Mouse (Mus musculus) testis, postnatal 14 days (tissue): ENCODE results near the gene Arhgef40.

Source experiments
- DNase-seq: peaks from one replicate; pipeline ENCODE4 v3.0.0; 2021; ENCODE audit warnings: low spot score

The Arhgef40 gene

DNA sequence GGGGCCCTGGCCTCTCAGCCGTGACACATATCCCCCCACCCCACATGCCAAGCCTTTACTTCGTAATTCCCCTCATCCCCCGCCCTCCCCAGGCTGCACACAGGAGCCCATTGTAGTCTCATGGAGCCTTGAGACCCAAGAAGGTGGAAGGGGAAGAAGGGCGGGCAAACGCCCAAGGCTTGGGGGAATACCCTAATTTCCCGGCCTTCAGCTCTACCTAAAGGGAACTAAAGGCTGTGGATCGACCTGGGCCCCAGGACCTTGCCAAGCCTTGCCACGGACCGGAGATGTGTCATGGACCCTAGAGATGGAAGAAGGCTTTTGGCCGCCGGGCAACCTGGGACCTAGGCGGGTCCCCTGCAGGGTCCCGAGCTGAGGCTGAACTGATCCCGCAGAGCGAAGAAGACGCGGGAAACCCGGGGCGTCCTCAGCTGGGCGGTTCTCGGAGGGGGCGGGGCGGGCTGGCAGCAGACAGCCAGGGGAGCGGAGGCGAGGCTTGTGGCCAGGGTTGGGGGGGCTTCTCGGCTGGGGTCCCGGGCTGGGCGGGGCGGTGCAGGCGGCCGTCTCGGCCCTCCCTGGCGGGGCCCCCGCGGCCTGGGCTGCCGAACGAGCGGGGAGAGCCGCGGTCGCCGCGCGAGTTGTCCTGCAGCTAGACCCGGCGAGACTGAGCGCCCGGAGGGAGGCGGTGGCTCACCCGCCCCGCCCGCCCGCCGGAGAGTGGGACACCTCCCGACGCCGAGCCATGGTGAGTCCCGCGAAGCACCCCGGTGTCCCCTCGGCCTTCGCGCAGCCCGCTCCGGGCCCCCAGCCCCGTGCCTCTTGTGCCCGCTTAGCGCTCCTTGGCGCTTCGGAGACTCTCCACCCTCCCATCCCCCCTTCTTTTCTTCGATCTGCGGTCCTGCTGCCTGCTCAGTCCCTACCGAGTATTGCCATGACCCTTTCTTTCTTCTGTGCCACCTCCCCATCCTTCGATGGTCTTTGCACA is at the start of gene Arhgef40:
TSS of gene Arhgef40 (plus strand) at position 473 of the 985 bp plus-strand sequence.
- peak; percentile 79 for DNase-seq

DNA sequence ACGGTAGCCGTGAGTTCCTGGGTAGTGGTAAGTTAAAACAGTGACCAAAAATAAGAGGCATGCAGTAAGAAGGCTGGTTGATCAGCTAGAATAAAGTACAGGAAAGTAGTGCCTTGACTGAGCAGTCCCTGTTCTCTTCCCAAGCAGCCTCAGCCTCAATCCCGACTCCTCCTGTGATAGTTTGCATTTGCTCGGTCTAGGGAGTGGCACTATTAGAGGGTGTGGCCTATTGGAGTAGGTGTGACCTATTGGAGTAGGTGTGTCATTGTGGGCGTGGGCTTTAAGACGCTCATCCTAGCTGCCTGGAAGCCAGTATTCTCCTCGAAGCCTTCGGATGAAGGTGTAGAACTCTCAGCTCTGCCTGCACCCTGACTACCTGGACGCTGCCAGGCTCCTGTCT is 45.5 kb upstream of the Arhgef40 start:
- no peak for DNase-seq

DNA sequence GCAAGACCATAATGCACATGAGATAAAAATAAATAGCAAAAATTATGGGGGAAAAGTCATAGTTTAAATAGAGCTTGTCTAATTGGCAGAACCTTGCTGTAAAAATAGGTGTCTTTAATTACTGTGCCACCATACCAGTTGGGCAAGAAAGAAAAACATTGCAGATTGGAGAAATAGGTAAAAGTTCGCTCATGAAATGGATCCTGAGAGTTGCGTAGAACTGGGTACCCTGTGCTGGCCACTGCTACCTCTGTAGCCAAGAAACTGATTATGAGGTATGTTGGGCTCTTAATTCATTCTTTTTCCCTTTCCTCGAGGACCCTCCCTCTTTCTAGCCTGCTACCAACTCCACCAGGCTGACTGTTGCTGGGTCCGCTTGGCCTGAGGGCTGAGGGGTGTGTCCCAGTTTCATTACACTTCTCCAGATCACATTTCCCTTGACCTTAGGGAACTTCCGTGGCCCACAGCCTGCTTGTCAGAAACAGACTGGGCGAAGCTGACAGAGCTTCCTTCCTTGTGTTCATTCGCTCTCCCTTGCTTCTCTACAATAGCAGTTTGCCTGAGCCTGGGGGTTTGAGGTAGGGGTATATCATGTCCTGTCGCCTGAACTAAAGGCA is 43.5 kb upstream of the Arhgef40 start:
- DNase-seq: no peak

DNA sequence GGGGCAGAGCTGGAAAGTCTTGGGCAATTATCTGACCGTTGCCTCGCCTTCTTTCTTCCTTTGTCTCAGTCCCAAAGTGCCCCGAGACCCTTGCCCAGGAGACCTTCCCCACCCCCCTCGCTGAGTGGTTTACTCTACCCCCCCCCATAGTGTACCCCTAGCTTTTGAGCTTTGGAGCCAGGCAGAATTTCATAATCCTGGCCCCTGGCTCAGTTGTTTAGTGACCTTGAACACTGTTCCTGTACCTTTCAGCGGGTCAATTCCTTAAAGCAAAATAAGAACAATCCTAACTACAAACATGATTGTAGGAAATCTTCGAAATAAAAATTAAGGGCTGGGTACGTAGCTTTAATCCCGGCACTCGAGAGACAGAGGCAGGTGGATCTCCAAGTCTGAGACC is 42.9 kb upstream of the Arhgef40 start:
- DNase-seq: no peak

DNA sequence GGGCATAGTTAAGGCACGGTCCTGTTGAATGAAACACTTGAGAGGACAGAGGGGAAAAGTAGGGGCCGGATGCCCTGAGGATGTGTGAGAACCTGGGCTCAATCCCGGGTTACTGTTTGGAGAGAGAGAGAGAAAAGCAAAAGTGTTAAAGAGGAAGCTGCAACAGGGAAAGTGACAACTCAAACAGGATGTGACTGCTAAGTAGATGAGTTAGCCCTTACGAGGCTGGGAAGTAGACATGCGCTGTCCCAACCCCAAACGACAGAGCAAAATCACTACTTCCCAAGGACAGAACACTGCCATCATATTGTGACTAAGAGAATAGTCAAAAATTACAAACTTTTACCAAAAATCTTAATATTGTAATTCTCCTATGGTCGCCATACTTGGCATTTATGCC is 42.3 kb upstream of the Arhgef40 start:
- no peak for DNase-seq

DNA sequence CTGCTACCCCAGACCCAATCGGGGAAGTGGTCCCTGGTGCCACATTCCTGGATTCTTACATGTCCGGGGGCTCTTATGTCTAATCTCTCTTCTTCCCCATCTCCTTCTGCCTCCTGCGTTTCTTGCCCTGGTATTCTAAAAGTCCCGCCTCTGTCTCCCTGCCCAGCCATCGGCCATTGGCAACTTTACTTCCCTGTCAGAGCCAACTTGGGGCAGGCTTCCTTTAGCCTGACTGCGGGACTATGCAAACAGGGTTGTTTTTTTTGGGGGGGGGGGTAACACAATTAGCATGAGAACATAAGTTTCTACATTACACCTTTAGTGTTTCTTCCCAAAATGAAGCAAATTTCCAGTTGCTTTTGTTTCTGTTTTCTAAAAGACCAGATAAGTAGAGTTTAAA is 41.2 kb upstream of the Arhgef40 start:
- DNase-seq: no peak

DNA sequence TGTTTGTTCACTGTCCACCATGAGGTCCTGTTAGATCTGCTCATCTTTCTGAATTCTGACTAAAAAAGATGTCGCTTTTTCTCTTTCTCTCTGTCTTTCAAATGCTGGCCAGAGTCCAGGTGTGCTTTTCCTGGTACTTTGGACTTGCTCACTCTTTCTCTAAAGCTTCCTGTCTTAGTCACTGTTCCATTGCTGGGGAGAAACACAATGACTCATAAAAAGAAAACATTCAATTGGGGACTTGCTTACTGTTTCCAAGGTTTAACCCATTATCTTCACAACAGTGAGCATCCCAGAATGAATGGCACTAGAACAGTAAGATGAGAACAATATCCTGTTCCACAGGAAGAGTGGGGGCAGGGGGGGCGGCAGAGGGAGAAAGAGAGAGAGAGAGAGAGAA is 24.2 kb upstream of the Arhgef40 start:
- DNase-seq: no peak

DNA sequence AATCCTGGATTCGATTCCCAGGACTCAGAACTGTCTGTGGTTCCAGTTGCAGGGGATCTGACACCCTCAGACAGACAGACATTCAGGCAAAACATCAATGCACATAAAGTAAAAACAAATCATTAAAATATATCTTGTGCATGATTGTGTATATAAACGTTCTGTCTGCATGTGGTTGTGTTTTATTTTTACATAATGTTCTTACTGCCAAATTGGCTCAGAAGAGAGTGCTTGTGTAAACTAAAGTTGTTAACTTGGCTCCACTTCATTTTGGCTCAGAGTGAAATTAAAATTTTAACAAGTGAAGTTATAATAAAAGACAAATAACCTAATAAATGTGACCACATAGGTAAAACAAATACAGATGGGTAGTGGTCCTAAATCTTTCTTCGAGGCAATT is 17.1 kb upstream of the Arhgef40 start:
- DNase-seq: no peak

DNA sequence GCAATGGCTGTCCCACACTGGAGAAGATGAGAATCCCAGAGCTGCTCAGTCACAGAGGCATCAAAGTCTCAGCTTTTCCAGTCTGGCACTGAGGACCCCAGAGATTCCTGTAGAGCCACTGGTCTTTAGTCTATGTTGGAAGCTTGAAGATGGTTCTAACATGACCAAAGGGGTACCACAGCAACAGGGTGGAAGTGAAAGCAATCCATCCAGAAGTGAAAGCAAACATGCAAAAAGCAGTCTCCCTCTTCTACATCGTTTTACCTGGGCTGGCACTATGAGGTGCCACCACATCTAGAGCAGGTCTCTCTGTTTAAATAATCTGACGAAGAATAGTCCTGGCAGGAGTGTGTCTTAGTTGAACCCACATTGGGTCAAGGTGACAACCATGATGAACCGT is 5.3 kb upstream of the Arhgef40 start:
- DNase-seq: no peak

DNA sequence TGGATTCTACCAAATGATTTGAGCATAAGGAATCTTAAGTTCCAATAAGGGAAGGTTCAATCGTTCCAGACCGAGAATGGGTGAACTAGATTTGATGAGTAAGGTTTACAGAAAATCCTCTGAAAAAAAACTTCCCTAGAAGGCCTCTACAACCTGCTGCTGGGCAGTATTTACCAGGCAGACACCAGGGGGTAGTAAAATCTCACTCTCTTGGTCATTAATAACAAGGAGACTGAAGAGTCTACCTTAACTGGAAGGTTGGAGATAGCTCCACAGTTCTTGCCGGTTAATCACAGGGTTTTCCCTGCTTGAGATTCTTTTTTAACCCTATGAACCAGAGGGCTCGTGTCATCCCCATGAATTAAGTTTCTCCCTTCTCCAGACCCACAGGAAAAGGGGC is 1.3 kb upstream of the Arhgef40 start:
- no peak for DNase-seq

DNA sequence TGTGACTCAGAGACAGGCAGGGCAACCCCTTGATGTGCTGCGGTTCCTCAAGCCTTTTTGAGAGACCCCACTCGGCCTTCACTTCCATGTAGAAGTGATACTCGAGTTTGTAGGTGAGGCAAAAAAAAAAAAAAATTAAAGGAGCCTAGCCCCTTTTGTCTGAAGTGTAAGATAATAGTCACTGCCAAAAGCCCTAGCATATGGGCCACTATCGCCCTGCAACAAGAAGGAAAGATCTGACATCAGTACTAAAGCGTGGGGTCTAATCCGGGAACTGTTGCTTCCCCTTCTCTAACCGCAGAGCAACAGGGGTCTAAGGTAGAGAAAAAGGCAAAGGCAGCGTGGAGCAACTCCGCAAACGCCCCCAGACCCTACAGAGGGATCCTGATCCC is 668 bp upstream of the Arhgef40 start:
- DNase-seq: no peak

DNA sequence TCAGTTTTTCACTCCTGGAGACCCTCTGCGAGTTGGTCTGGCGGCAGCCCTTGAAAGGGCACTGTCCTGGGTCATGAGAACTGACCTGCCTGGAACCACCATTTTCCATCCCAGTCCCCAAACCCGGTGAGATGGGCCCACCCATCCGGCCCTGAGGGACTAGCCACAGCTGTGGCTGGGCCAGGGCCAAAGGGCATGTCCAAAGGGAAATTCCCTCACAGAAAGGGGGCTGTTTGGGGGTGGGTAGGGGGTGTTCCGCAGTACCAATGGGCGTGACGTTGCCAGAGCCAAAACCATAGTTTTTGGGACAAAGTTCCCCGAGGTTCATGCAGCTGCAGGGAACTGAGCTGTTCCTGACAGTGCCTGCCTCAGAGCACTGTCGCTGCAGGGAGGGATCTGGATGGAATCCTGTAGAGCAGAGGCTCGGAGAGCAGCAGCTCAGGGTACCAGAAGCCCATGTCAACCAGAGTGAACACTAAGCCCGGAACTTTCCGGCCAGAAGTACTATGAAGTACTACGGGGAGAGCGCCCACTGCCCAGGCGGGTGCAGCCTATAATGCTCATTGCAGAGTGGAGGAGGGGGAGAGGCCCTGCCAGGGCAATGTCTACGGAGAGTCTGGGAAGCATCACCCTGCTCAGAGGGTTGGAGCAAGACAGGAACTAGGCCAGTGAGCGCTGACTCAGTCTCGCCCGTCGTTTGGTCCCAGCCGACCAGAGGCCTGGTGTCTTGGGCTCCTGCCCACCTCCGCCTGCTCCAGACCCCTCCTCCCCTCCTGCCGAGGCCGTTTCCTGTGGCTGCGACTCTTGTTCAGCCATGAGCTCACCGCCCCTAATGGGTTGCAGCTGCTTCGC is 1.0 kb downstream of the Arhgef40 start:
- peak; percentile 76 for DNase-seq

DNA sequence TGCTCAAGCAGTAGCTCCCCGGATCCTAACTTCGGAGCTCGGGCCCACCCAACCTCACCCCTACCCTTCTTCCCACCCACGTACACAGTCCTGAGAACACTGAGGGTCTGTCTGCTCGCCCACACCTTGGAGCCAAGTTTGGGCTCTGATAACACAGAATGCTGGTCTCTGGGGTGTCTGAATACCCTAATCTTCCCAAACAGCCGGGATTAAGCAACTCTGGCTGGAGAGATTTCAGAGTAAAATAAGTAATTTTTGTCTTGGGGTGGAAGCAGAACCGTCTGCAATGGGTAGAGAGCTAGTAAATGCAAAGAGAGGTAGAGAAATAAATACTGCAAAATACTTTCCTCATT is 1.6 kb downstream of the Arhgef40 start:
- no peak for DNase-seq

DNA sequence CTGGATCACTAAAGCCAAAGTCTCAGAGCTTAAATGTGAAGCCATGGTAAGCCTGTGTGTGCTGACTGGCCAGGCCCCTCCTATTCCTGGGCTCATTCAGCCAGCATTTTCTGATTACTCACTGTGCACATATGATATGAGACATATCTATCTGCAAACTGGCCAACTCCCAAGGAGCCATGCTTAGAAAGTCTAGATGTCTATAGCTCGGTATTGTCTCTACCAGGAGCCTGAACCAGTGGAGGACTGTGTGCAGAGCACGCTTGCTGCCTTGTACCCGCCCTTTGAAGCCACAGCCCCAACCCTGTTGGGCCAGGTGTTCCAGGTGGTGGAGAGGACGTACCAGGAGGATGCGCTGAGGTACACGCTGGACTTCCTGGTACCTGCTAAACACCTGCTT is 2.7 kb downstream of the Arhgef40 start:
- no peak for DNase-seq

DNA sequence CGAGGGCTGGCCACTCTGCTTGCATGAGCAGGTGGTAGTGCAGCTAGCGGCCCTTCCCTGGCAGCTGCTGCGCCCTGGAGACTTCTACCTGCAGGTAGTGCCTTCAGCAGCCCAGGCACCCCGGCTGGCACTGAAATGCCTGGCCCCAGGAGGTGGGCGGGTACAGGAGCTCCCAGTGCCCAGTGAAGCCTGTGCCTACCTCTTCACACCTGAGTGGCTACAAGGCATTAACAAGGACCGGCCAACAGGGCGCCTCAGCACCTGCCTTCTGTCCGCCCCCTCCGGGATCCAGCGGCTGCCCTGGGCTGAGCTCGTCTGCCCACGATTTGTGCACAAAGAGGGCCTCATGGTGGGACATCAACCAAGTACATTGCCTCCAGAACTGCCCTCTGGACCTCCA is 4.2 kb downstream of the Arhgef40 start:
- DNase-seq: no peak

DNA sequence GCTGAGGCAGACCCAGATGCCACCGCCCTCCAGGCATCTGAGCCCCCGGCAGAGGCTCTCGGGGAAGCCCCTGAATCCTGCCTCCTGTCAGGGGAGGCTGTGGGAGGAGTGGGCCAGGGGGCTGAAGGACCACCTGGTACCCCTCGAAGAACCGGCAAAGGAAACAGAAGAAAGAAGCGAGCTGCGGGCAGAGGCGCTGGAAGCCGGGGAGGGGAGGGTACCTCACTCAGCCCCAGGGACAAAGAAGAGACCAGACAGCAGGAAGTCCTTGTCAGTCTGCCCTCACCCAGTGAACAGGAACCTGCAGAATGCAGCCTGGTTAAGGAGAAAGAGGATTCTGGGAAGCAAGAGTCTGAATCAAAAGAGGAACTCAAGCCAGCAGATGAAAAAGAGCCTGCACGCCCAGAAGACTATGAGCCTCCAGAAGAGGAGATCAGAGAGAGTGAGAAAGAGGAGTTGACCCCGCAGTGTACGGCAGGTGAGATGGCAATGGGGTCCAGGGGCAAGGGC is 5.0 kb downstream of the Arhgef40 start:
- DNase-seq: no peak

DNA sequence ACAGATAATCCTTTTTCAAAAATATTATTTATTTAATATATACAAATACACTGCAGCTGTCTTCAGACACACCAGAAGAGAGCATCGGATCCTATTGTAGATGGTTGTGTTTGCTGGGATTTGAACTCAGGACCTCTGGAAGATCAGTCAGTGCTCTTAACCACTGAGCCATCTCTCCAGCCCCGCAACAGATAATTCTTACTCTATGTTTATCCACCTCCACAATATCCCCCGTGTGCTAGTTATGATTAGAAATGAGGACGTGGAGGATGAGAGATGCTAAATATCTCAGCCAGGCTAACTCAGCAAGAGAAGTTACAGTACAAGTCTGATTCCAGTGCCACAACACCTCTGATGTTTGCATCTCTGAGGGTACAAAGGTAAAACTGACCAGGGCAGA is 9.9 kb downstream of the Arhgef40 start:
- no peak for DNase-seq

DNA sequence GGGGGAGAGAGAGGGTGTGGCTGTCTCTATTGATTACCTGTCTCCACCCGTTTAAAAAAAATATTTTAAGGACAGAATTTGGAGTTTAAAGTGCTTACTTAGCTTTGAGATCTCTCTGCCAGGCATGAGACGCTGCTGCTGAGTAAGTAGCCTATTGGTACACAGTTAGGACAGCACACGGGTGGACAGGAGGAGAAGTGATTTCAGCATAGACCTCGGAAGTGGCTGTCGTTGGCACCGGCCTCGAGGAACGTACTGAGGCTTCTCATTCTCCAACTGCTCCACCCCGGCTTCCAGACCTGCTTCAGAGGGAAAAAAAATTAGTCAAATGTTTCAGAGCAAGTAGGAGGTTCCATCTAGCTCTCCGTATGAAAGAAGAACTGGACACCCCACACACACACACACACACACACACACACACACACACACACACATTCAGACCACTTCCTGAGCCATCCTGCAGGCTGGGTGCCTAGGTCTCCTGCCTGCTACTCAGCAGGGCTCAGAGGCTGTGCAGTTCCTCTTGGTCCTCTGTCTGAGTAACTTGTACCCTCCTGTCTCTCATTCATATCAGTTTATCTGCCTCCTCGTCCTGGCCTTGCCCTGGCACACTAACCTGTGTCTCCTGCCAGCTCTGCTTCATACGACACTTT is 10.8 kb downstream of the Arhgef40 start:
- DNase-seq: no peak

DNA sequence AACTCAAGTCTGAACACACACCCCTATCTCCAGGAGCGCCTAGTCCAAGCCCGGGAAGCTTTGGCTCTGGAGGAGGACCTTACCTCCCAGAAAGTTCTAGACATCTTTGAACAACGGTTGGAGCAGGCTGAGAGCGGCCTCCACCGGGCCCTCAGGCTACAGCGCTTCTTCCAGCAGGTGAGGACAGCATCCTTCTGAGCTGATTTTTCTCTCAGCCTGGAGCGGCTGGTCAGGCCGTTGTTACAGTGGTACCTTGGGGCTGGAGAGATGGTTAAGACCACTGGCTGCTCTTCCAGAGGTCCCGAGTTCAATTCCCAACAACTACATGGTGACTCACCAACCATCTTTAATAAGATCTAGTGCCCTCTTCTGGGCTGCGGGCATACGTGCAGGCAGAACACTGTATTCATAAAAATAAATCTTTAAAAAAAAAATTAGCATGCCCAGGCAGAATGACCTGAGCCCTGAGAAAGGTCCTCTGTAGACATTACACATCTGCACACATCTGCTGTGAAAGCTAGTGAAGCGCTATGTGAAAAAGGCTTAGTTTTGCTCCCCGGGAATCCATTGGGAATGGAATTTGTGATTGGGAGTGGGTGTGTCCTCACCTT is 11.8 kb downstream of the Arhgef40 start:
- no peak for DNase-seq

DNA sequence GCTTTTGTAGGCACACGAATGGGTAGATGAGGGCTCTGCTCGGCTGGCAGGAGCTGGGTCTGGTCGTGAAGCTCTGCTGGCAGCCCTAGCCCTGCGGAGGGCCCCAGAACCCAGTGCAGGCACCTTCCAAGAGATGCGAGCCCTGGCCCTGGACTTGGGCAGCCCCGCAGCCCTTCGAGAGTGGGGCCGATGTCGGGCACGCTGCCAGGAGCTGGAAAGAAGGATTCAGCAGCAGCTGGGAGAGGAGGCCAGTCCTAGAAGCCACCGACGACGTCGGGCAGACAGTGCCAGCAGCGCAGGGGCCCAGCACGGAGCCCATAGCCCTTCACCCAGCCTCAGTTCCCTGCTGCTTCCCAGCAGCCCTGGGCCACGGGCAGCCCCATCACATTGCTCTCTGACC is 12.3 kb downstream of the Arhgef40 start:
- no peak for DNase-seq

DNA sequence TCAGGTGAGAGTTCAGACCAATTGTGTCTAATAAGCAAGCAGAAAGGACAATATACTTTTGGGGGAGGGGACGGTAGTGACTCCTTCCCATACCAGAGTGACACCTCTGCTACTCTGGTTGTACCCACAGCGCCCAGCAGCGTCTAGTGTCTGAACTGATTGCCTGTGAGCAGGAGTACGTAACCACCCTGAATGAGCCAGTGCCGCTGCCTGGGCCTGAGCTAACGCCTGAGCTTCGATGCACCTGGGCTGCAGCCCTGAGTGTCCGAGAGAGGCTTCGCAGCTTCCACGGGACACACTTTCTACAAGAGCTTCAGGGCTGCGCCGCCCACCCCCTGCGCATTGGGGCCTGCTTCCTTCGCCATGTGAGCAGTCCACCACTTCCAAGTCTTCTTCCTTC is 13.0 kb downstream of the Arhgef40 start:
- DNase-seq: no peak
